Mouse (Mus musculus): ENCODE measurements around the gene Gm3106. TPM values are rescaled to one million over a fixed set of nuclear protein-coding genes. Genes with fewer than 3 reads are reported as not detected.
"Not testable (repeated sequence)": the region's sequence is repeated elsewhere in the genome, so short reads cannot be mapped to it uniquely, and the experiment has no call there.

The Gm3106 gene
- not detected in 2 replicates for polyA plus RNA-seq (2012; rRNA removed)

- DNase-seq (ENCODE audit: low read depth), result not testable (repeated sequence)
These were observed at the start of gene Gm3106 for GRCm38 (mm10) chr5:94217705-94218104. Gm3106 (plus strand) TSS chr5:94218005.

Other genes with a start within 250 kb of the Gm3106 start
- not detected in 2 replicates for gene BC061212, start 147.5 kb upstream of the Gm3106 start, polyA plus RNA-seq (2012; rRNA removed)
- gene Gm6351, start 141.6 kb upstream of the Gm3106 start, polyA plus RNA-seq (2012; rRNA removed), result not detected in 2 replicates
- gene A430089I19Rik, start 88.8 kb downstream of the Gm3106 start, polyA plus RNA-seq (2012; rRNA removed), result not detected in 2 replicates
- gene Gm6502, start 96.4 kb downstream of the Gm3106 start, polyA plus RNA-seq (2012; rRNA removed), result not detected in 2 replicates
- not detected in 2 replicates for gene AA792892, start 121.7 kb downstream of the Gm3106 start, polyA plus RNA-seq (2012; rRNA removed)
- not detected in 2 replicates for gene Gm7682, start 227.8 kb downstream of the Gm3106 start, polyA plus RNA-seq (2012; rRNA removed)

All from brain, embryonic 14.5 days (tissue).